Mouse (Mus musculus) spleen, embryonic (tissue): Measurements from ENCODE around the gene Alg10b.
"Not testable (repeated sequence)": the region's sequence is repeated elsewhere in the genome, so short reads cannot be mapped to it uniquely, and the experiment has no call there.

Source experiments
- CTCF ChIA-PET: fragments of 350-600 bp; sonication (Branson Sonifier 250); formaldehyde crosslinking; loops from one replicate; lab custom pipeline; 2022; lab: Charles Lee

The Alg10b gene

GRCm38 (mm10) chr15:90223969-90224750 lies at the start of gene Alg10b:
TSS of gene Alg10b (plus strand) at chr15:90224311.
- CTCF ChIA-PET: no interaction called here

GRCm38 (mm10) chr15:90183108-90183507 lies 41.0 kb upstream of the Alg10b start:
- CTCF ChIA-PET: not testable (repeated sequence)

- CTCF ChIA-PET: no interaction called here
Measured at GRCm38 (mm10) chr15:90183511-90183910, 40.6 kb upstream of the Alg10b start.

GRCm38 (mm10) chr15:90184743-90185142 lies 39.4 kb upstream of the Alg10b start:
- CTCF ChIA-PET: no interaction called here

- CTCF ChIA-PET: no interaction called here
Measured at GRCm38 (mm10) chr15:90189477-90189876, 34.6 kb upstream of the Alg10b start.

GRCm38 (mm10) chr15:90213946-90214345 lies 10.2 kb upstream of the Alg10b start:
- CTCF ChIA-PET: no interaction called here

- CTCF ChIA-PET: no interaction called here
Measured at GRCm38 (mm10) chr15:90214913-90215312, 9.2 kb upstream of the Alg10b start.

GRCm38 (mm10) chr15:90225058-90225575 lies 1.0 kb downstream of the Alg10b start:
- CTCF ChIA-PET: no interaction called here

GRCm38 (mm10) chr15:90237657-90238056 lies 13.5 kb downstream of the Alg10b start:
- CTCF ChIA-PET: interaction anchor here (0.6 kb wide), 1 partner anchor 15 kb away, joined by 8 read pairs; no protein-coding TSS in a partner anchor

- CTCF ChIA-PET: no interaction called here
Measured at GRCm38 (mm10) chr15:90244081-90244480, 20.0 kb downstream of the Alg10b start.

- CTCF ChIA-PET: no interaction called here
Measured at GRCm38 (mm10) chr15:90249694-90250093, 25.6 kb downstream of the Alg10b start.

- CTCF ChIA-PET: no interaction called here
Measured at GRCm38 (mm10) chr15:90282876-90283275, 58.8 kb downstream of the Alg10b start.
